Mouse (Mus musculus) heart, embryonic 16.5 days (tissue): ENCODE measurements around the gene Mkln1. TPM values are rescaled to one million over a fixed set of nuclear protein-coding genes. Genes with fewer than 3 reads are reported as not detected.

Experiments
- ATAC-seq: fragments of 200-750 bp; cut with Nextera tagmentation; replicated peaks from 2 replicates; pipeline ENCODE4 v1.8.0; 2017; ENCODE audit warnings: moderate number of reproducible peaks; ENCODE audit not compliant: insufficient read depth, low FRiP score; ENCODE audit errors: extremely low read depth
- H3K27ac ChIP-seq: fragments of 300-500 bp; sonication (generic); 2 replicates; pipeline ENCODE4 v1.5.1; 2014; ENCODE audit warnings: mild to moderate bottlenecking, low read length, control low read depth, moderate library complexity
- H3K27me3 ChIP-seq: fragments of 300-500 bp; sonication (generic); 2 replicates; pipeline ENCODE4 v1.6.1; 2014; ENCODE audit warnings: low read length, mixed read lengths; ENCODE audit not compliant: control insufficient read depth, insufficient read depth
- H3K36me3 ChIP-seq: fragments of 300-500 bp; sonication (generic); 2 replicates; pipeline ENCODE4 v1.6.1; 2014; ENCODE audit not compliant: control insufficient read depth, insufficient read depth
- H3K4me1 ChIP-seq: fragments of 300-500 bp; sonication (generic); 2 replicates; pipeline ENCODE4 v1.6.1; 2014; ENCODE audit warnings: low read length, mixed read lengths; ENCODE audit not compliant: control insufficient read depth, insufficient read depth
- H3K4me2 ChIP-seq: fragments of 300-500 bp; sonication (generic); 2 replicates; pipeline ENCODE4 v1.6.1; 2014; ENCODE audit warnings: low read depth, mild to moderate bottlenecking, control low read depth, low read length
- H3K4me3 ChIP-seq: fragments of 300-500 bp; sonication (generic); 2 replicates; pipeline ENCODE4 v1.5.1; 2014; ENCODE audit warnings: mild to moderate bottlenecking, control low read depth, low read length
- H3K9ac ChIP-seq: fragments of 300-500 bp; sonication (generic); 2 replicates; pipeline ENCODE4 v1.6.1; 2014; ENCODE audit warnings: low read length, control low read depth
- H3K9me3 ChIP-seq: fragments of 300-500 bp; sonication (generic); replicated peaks from 2 replicates; pipeline ENCODE4 v1.6.1; 2016; ENCODE audit warnings: low read length; ENCODE audit not compliant: control insufficient read depth
- WGBS: fragments of 180-500 bp; shearing (Covaris S2); extraction: QIAGEN DNeasy Blood & Tissue Kit; methylation state at CpG from one replicate; pipeline ENCODE4 v1.1.7; 2014; 5-methylcytosine and 5-hydroxymethylcytosine counted together
- polyA plus RNA-seq: library from polyadenylated mRNA; unstranded; fragments of >200 nt; fragmentation: Nextera tagmentation; extraction: Ambion mirVana; gene quantifications from 2 replicates; pipeline ENCODE4 v1.2.1, GENCODE M21; 2015

Gene Mkln1
- 214 and 228 TPM in 2 replicates for polyA plus RNA-seq

DNA sequence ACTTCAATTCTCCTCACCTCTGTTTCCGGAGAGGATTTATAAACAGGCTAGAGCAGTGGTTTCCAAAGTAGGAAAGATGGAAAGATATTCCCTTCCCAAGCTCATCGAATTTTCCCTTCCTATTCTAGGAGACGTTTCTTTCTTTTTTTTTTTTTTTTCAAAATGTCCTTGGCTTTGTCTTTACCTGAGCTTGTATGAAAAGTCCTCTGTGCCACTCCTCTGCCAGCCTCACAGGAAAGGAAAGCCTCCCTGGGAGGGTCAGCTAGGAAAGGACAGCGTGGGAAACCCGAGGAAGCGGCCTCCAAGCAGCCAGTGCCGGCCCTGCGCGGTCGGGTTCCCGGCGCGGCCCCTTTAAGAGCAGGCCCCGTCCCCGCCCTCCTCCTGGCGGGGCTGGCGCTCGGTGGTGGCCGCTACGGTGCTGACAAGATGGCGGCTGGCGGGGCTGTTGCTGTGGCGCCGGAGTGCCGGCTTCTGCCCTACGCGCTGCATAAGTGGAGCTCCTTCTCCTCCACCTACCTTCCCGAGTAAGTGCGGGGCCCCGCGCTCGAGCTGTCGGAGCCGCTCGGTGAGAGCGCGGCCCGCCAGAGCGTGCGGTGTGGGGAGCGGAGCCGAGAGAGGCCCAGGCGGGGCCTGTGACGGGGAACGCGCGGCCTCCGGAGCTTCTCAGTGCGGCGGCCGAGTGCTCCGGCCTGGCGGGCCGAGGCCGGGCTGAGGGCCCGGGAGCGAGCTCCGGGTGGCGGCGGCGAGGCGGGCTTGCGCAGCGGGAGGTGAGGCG, at the start of gene Mkln1:
Gene Mkln1, plus strand, starts transcription at position 305 of the 775 bp plus-strand sequence.
- Histone ChIP-seq H3K9me3 (no peaks in the 10 kb centered on the region), H3K36me3 (no peaks in the 10 kb centered on the region), H3K9ac (peak within 1 kb of the TSS; percentile 98), H3K4me3 (peak within 1 kb of the TSS; percentile 92), H3K4me2 (peak within 1 kb of the TSS; percentile 81), H3K27ac (peak within 1 kb of the TSS; percentile 94), H3K27me3 (no peaks in the 10 kb centered on the region), H3K4me1 (peaks cover 29% of the 10 kb centered on the region)
- under 1% methylated on average over 62 of the region's 65 CpGs for WGBS
- ATAC-seq: peak; percentile 98

GRCm38 (mm10) chr6:31356444-31357191, 41.9 kb upstream of the Mkln1 start:
- no peaks in the 10 kb centered on the region; the same call in 1 of the 2 replicates for H3K27me3 ChIP-seq
- H3K36me3 ChIP-seq: no peaks in the 10 kb centered on the region
- no peaks in the 10 kb centered on the region for H3K4me1 ChIP-seq
- no peak overlapping the region for H3K9ac ChIP-seq
- H3K27ac ChIP-seq: no peak overlapping the region
- WGBS: 84% methylated on average over 26 of the region's 26 CpGs
- no peak overlapping the region for H3K4me3 ChIP-seq
- ATAC-seq: no peak
- H3K4me2 ChIP-seq: no peak overlapping the region
- no peaks in the 10 kb centered on the region for H3K9me3 ChIP-seq

DNA sequence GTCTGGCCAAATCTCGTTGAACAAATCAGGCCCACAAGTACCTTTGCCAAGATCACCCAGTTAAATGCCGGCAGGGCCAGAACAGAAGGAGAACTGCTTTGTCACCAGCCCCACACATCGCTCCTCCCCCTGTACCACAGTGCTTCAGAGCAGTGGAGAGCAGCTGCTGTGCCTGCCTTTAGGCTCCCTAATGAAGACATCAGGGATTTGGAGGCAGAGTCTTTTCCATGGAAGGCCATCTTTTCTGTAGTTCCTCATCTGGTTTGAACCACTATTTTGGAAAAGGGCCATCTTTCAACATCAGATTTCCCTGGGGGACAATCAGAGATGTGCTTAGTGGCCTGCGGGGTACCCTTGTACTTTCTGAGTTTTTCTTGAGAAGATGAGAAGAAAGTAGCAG, 41.2 kb upstream of the Mkln1 start:
- no peaks in the 10 kb centered on the region for H3K36me3 ChIP-seq
- ATAC-seq: no peak
- no peaks in the 10 kb centered on the region for H3K4me1 ChIP-seq
- no peak overlapping the region for H3K4me3 ChIP-seq
- H3K27me3 ChIP-seq: no peaks in the 10 kb centered on the region; the same call in 1 of the 2 replicates
- H3K27ac ChIP-seq: no peak overlapping the region
- H3K9ac ChIP-seq: no peak overlapping the region
- no peaks in the 10 kb centered on the region for H3K9me3 ChIP-seq
- WGBS: 58% methylated on average over 4 of the region's 4 CpGs
- H3K4me2 ChIP-seq: no peak overlapping the region

DNA sequence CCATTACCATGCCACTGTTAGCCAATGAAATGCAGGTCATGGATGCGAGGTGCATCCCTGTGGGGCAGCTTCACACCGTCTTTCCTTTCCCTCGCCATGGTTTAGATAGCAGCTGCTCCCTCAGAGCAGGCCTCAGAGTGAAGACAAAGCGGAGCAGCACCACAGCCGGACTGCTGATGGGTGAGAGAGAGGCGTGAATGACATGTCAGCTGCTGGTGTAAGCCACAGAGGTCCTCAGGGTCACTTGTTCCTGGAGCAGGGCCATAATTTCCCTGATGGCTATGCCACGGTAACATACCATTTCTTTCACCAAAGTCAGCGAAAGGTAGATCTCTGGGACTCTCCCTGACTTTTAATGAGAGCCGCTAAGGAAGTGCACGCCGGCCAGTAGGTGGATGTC, 35.9 kb upstream of the Mkln1 start:
- 39% methylated on average over 11 of the region's 11 CpGs for WGBS

GRCm38 (mm10) chr6:31364399-31364798, 34.1 kb upstream of the Mkln1 start:
- 0 out of 2 replicates have a peak, but pooled peaks cover 3% of the 10 kb centered on the region for H3K4me1 ChIP-seq
- no peaks in the 10 kb centered on the region for H3K9me3 ChIP-seq
- H3K36me3 ChIP-seq: no peaks in the 10 kb centered on the region
- no peak for ATAC-seq
- no peak overlapping the region for H3K9ac ChIP-seq
- no peak overlapping the region for H3K4me2 ChIP-seq
- no peak overlapping the region for H3K27ac ChIP-seq
- H3K4me3 ChIP-seq: no peak overlapping the region
- WGBS: 62% methylated on average over 3 of the region's 3 CpGs
- no peaks in the 10 kb centered on the region; the same call in 1 of the 2 replicates for H3K27me3 ChIP-seq

More for the DNA sequence above, 35.9 kb upstream of the Mkln1 start:
- ATAC-seq: no peak
- Histone ChIP-seq H3K9ac (no peak overlapping the region), H3K4me3 (no peak overlapping the region), H3K4me1 (0 out of 2 replicates have a peak, but pooled peaks cover 3% of the 10 kb centered on the region), H3K27me3 (no peaks in the 10 kb centered on the region; the same call in 1 of the 2 replicates), H3K36me3 (no peaks in the 10 kb centered on the region), H3K4me2 (no peak overlapping the region), H3K27ac (no peak overlapping the region), H3K9me3 (no peaks in the 10 kb centered on the region)

DNA sequence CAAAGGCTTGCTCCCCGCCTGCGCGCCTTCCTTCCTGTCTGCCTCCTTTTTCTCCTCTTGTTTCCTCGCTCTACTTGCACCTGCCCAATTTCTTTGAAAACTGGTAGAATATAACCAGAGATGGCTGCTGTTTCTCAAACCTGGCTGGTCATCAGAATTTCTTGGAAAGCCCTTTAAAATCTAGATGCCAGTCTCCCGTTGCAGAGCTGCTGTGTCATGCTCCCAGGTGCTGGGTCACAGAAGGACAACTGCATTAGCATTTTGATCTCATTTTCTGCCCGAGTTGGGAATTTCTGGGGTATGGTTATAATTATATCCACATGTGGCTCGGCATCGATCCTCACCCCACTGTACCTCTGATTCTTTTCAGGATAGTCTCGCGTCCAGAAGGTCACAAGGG, 30.6 kb upstream of the Mkln1 start:
- WGBS: 68% methylated on average over 10 of the region's 10 CpGs
- no peak overlapping the region for H3K4me2 ChIP-seq
- H3K4me3 ChIP-seq: no peak overlapping the region
- no peaks in the 10 kb centered on the region for H3K27me3 ChIP-seq
- ATAC-seq: no peak
- no peak overlapping the region for H3K9ac ChIP-seq
- H3K36me3 ChIP-seq: no peaks in the 10 kb centered on the region
- H3K4me1 ChIP-seq: peaks cover 17% of the 10 kb centered on the region; the same call in 1 of the 2 replicates
- H3K9me3 ChIP-seq: no peaks in the 10 kb centered on the region
- H3K27ac ChIP-seq: no peak overlapping the region

GRCm38 (mm10) chr6:31368559-31368958, 30.0 kb upstream of the Mkln1 start:
- H3K9ac ChIP-seq: no peak overlapping the region
- WGBS: 45% methylated on average over 1 of the region's 1 CpGs
- peaks cover 17% of the 10 kb centered on the region; the same call in 1 of the 2 replicates for H3K4me1 ChIP-seq
- no peak overlapping the region for H3K4me2 ChIP-seq
- no peaks in the 10 kb centered on the region for H3K36me3 ChIP-seq
- no peak overlapping the region for H3K4me3 ChIP-seq
- ATAC-seq: no peak
- H3K9me3 ChIP-seq: no peaks in the 10 kb centered on the region
- H3K27me3 ChIP-seq: no peaks in the 10 kb centered on the region
- H3K27ac ChIP-seq: no peak overlapping the region

- Histone ChIP-seq H3K27me3 (no peaks in the 10 kb centered on the region), H3K9me3 (no peaks in the 10 kb centered on the region), H3K4me1 (peaks cover 17% of the 10 kb centered on the region; the same call in 1 of the 2 replicates), H3K4me2 (no peak overlapping the region), H3K27ac (no peak overlapping the region), H3K36me3 (no peaks in the 10 kb centered on the region), H3K4me3 (no peak overlapping the region), H3K9ac (no peak overlapping the region)
- ATAC-seq: no peak
- WGBS: 60% methylated on average over 3 of the region's 3 CpGs
These were observed 28.7 kb upstream of the Mkln1 start for GRCm38 (mm10) chr6:31369875-31370274.
